Mouse (Mus musculus): ENCODE data around the gene Prss46.

The Prss46 gene

DNA sequence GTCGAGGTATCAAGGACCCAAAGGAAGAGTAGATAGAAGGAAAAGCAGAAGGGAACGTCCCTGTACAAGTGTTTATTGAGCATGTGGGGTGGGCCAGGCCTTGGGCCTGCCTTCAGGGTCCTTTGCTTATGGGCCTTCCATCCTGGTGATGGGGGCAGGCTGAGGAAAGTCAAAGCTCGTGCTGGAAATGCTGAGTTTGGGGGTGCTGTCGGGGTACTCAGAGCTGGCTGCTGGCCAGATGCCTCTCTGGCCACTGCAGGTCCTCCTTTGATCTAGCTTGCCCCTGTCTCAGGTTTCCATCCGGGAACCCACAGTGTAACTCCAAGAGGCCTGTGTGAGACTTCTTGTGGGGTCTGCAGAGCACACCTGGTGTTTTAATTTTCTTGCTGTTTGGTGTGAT is 14.2 kb downstream of the Prss46 start:
- no peak for ATAC-seq (ENCODE audit: insufficient number of reproducible peaks, low FRiP score, low TSS enrichment)

DNA sequence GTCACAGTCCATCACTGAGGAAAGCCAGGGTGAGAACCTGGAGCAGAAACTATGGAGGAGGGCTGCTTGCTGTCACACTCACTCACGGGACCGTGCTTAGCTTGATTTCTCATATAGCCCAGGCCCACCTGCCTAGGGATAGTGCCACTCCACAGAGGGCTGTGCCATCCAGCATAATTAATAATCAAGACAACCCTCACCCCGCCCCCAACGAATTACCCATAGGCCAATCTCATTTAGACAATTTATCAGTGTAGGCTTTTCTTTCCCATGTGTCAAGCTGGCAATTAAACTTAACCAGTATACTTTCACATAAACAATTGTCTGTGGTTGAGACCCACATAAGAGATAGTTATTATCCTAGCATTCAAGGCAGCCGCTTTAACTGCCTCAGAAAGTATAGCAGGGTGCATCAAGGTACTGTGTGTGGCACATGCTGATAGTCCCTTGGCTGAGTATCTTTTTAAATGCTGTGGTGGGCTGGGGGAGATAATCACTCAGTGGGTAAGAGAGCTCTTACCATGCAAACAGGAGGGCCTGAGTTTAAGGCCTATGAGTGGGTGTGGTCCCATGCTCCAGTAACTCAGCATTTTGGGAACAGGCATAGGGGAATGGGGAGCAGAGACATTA is 14.8 kb downstream of the Prss46 start:
- ATAC-seq (ENCODE audit: insufficient number of reproducible peaks, low FRiP score, low TSS enrichment), result no peak

DNA sequence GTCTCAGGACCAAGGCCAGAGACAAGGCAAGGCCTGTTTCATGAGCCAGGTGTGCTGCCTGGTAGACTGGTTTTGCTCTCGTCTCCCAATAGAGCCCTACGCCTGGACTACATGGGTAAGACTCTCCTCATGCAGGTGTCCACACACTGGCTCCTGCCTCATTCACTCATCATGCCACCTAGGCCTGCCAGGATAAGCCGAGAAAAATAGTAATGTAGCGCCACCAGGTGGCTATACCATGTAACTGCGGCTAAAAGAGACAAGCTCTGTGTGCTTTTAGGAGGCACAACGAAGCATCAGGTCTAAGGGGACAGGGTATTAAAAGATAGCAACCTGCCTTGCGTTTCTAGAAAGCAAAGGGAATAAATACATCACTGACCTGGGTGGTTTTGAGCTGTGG is 26.7 kb downstream of the Prss46 start:
- ATAC-seq (ENCODE audit: insufficient number of reproducible peaks, low FRiP score, low TSS enrichment), result 0 out of 2 replicates have a peak, but pooled peaks have one; percentile 29

DNA sequence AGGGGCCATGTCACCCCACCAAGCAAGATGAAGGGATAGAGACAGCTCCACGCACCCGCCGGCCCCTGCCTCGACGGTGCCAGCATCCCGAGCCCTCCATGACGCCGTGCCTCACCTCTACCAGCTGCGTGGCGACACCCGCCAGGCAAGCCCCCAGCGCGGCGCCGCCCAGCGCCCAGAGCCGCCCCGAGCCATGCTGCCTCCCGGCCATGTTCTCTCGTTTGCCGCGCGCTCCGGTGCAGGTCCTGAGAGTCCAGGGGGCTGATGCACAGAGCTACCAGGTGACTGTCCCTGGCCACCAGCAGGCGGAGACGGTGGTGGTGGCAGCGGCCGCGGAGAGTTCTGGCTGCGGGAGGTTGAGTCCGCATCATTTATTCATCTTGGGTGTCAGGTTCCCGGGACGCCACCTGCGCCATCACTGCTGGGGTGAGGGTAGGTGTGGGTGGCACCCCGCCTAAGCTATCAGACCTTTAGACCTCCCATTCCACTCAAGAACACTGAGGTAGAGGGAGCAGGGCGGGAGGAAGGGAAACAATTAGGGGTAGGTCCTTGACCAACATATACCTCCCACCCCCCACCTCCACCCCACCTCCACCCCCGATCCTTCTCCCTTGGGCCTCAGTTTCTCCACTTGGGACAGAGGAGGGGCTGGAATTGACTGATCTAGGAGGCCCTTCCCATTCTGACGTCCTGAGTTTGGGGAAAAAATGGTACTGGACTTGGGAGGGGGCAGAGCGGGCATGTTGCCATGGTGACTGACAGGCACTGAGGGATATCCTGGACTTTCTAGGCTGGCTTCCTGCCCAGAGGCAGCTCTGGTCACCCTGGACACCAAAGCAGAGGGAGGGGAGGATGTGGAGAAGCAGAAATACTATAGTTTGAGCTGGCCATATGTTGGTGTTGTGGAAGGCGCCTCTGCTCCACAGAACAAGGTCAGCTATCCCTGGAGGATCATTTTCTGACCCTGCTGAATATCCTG is 29.7 kb downstream of the Prss46 start:
- ATAC-seq (ENCODE audit: insufficient number of reproducible peaks, low FRiP score, low TSS enrichment), result no peak

DNA sequence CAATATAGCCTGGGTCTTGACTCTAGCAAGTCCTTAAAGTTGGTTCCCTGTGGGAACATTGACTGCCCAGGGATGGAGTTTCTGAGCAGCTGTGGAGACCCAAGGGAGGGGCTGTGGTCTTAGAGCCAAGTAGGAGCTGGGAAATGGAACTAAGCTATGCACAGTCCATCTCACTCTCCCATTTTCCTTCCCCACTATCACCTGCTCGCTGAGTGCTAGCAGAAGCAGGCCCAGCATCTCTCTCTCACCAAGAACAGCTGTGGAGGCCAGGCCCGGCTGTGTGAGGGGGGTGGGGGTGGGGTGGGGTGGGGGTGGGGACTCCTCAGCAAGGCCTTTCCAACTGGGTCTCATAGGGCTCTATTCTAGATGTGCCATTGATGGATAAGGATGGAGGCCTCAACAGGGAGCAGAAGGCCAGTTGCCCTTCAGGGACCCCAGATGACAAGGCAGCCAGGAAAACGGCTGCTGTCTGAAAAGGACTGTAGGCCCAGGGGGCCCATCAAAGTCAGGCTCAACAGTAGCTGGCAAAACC is 30.4 kb downstream of the Prss46 start:
- no peak for ATAC-seq (ENCODE audit: insufficient number of reproducible peaks, low FRiP score, low TSS enrichment)

DNA sequence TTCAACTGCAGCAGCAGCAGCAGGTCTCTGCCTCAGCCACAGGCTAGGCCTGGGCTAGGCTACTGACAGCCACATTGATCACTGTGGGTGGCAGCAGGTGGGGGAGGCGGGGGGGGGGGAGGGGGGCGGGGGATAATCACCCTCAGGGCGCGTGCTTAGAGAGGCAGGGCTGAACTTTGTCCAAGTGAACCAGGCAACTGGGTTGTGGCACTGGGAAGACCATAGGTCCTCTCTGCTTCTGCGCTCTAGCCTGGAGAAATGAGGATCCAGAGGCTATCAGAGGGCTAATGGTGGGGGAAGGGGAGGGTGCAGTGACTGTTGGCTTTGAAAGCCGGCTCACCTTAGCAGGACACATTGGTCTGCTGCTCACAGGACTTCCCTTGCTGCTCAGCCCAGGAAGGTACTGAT is 31.0 kb downstream of the Prss46 start:
- no peak for ATAC-seq (ENCODE audit: insufficient number of reproducible peaks, low FRiP score, low TSS enrichment)

DNA sequence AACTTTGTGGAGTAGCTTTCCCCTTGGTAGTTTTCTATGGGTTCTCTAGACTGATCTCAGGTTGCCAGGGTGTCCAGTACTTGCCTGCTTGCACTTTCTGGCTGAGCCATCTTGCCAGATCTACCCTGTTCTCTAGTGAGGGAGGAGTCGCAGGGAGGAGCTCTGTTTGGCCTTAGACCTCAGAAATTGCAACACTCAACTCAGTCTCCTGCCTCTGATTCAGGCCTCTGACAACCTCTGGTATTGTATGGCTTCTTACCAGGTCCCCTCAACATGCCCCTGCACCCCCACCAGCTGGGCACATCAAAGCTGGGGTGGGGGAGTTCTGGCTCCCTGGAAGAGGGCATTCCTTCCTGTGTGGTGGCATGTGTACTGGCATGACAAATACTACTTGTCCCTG is 33.0 kb downstream of the Prss46 start:
- ATAC-seq (ENCODE audit: insufficient number of reproducible peaks, low FRiP score, low TSS enrichment), result no peak

DNA sequence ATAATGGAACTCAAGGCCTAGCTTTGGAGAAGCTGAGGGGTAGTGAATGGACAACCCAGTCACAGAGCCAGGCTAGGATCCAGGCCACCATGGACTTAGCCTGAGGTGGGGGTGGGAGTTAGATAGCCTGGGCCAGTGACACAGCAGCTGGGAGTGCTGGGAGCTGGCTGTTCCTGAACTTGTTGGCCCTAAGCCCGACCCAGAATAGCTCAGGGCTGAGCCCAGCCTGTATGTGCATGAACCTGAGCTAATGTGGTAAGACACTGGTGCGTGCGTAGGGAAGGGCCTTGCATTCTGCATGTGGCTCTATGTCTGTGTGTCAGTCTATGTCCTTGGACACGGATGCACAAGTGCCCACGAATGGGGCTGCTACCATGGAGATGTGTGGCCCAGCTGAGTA is 33.6 kb downstream of the Prss46 start:
- no peak for ATAC-seq (ENCODE audit: insufficient number of reproducible peaks, low FRiP score, low TSS enrichment)

DNA sequence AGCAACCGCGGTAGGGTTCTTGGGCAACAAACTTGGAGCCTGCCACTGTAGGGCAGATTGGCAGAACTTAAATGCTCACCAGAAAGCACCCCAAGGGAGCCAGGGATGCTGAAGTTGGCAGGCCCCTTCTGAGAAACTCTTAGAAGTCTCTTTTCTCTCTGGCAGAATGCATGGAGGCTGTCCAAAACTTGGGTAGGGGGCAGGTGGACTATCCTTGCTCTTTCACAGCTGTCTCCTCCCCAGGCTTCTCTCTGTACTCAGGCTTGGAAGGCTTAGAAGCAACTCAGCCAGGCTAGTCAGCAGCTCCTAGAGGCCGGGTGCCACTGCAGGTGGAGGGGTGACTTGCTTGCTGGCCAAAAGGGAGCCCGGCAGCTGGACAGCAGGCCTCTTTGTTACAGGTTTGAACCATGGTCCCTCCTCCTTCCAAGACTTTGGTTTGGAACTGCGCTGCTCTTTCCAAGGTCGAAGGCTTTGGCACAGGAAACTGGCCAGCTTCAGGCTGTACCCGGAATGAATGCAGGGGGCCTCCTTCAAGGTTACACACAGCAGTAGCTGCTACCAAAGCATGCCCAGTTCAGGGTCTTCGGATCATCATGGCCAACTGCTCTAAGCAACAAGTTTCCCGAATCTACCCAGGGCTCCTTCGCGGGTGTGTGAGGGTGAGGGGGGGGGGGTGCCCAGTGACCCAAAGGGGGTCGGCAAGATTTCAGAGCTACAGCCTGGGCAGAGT is 35.0 kb downstream of the Prss46 start, which contains the start of gene Als2cl:
Gene Als2cl (plus strand): TSS at position 680 of the 730 bp plus-strand sequence.
- no peak for ATAC-seq (ENCODE audit: insufficient number of reproducible peaks, low FRiP score, low TSS enrichment)

DNA sequence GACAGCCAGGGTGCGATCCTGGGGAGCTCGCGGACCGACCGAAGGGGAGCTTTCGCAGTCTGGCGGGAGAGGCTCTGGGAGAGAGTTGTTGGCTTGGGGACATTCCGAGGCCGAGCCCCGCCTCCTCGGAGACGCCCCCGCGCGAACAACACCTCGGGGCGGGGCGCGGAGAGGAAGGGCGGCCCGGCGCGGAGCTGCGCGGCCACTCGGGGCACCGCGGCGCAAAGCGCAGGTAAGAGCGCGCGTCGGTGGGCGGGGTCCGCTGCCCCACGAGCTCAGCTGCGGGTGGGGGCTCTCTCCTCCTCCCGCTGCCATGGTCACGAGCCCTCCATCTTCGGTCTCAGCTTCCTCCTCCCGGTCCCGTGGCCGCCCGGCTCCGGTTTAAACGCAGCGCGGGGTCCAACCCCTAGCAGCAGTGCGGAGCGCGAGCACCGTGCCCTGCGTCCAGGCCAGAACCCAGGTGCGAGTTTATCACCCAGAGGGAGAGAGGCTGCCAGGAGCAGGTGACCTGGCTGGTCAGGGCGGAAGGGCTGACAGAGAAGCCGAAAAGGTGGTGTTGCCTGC is 35.8 kb downstream of the Prss46 start, which contains the start of gene Tmie:
Gene Tmie (minus strand): TSS at position 116 of the 564 bp plus-strand sequence.
- no peak for ATAC-seq (ENCODE audit: insufficient number of reproducible peaks, low FRiP score, low TSS enrichment)

DNA sequence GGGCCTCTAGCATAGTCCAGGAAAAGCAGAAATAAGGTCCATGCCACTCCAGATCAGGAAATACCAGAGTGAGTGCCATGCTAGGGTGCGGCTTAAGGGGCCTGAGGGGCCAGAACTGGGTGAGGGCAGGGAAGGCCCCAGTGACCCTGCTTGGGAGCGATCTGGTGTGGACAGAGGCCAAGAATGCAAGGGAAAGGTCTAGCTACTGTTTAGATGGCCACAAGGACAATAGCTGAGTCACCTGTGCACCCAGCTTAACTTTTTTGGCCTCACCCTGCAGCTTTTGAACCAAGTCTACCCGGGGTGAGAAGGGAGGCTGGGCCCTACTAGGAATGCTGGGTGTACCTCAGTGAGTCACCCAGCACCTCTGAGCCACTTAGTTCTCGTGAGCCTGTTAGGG is 36.5 kb downstream of the Prss46 start:
- no peak for ATAC-seq (ENCODE audit: insufficient number of reproducible peaks, low FRiP score, low TSS enrichment)

DNA sequence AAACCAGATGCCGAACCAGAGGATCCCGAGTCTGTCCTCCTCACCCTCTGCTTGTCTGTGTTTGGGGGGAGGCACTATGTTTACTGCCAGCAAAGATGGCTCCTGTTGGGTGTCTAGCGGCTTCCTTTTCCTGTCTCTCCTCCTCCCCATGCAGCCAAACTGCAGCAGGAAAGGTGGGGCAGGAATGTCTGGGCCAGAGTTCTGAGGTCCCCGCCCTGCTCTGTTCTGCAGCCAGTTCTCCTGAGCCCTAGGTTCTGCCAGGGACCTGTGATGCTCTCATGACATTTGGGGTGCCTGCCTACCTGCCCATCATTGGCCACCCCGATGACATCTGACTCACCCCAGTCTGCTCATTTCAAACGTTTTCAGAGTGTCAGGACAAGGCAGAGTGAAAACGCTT is 37.6 kb downstream of the Prss46 start:
- no peak for ATAC-seq (ENCODE audit: insufficient number of reproducible peaks, low FRiP score, low TSS enrichment)

DNA sequence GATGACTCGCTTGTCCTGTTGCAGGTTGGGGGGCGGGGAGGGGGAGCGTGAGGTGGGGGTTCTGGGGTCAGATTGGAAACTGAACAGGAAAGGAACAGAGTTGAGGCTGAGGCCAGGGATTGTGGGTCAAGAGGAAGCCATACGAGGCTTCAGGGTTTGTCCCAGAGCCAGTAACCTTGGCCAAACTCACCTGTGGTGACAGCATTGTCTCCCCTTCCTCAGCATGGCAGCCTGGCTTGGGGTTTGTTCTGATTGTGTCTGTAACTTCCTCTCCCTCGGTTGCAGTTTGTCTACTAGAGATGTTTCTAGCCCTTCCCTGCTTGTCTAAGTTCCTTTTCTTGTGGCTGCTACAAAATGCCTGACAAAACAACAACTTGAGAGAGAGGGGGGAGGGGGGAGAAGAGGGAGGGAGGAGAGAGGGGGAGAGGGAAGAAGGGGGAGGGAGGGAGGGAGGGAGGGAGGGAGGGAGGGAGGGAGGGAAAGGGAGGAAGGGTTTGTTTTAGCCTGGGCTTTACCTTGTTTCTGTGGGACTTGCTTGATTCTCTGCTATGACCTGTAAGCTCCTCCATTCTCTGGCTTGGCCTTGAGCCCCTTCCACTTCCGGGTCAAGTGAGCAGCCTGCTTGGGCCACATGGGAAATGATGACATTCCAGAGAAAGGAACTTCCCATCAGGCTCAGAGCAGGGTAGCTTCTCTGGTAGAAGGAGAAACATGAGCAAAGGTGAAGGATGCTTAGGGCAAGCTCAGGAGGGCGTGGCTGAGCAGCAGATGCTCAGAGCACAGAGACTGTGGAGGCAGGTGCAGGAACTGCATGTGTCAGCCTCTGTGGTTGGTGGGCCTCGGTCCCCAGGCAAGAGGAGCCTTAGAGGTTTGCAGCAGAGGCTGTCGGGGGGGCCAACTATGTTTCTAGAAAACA is 43.3 kb downstream of the Prss46 start:
- no peak for ATAC-seq (ENCODE audit: insufficient number of reproducible peaks, low FRiP score, low TSS enrichment)

DNA sequence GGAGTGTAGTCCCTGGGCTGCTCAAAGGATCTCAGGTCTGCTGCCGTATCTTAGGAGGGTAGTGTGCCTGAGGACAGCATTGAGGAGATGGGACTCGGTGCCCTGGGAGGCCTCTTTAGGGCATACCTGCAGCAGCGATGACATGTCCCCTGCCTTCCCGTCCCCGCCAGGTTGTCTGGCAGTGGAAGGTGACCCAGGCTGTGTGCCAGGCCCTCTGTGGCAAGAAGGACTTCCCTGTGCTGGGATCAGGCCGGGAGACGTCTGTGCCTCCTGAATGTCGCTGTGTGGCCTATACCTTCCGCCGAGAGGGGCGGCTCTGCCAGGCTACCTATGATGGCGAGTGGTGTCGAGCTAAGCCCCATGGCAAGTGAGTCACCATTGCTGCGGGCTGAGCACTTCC is 44.6 kb downstream of the Prss46 start:
- ATAC-seq (ENCODE audit: insufficient number of reproducible peaks, low FRiP score, low TSS enrichment), result no peak

DNA sequence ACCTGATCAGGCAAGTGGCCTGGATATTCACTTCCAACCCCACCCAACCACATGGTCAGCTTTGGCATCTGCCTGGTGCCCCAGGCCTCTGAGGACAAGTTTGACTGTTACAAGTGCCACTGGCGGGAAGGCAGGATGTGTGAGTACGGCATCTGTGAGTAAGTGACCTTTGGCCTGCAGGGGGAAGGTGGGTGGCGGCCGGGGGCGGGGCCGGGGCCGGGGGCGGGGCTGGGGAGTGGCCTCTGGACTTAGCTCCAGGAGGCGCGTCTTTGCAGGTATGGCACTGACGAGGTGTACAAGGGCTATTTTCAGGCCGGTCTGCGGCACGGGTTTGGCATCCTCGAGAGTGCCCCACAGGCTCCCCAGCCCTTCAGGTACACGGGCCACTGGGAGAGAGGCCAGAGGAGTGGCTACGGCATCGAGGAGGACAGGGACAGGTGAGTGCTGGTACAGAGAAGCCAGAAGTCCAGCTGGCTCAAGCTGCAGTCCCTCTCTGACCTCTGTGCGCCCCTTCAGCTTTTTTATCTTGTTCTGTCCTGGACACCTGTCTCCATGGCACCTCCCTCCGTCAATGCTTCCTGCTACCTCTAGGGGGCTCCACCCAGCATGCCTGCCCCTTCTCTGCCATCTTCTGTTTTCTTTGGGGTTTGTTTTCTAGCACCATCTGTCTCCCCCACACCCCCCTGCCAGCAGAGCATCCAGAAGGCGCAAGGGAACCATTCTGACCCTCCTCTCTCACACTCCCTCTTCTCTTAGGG is 45.9 kb downstream of the Prss46 start:
- no peak for ATAC-seq (ENCODE audit: insufficient number of reproducible peaks, low FRiP score, low TSS enrichment)

DNA sequence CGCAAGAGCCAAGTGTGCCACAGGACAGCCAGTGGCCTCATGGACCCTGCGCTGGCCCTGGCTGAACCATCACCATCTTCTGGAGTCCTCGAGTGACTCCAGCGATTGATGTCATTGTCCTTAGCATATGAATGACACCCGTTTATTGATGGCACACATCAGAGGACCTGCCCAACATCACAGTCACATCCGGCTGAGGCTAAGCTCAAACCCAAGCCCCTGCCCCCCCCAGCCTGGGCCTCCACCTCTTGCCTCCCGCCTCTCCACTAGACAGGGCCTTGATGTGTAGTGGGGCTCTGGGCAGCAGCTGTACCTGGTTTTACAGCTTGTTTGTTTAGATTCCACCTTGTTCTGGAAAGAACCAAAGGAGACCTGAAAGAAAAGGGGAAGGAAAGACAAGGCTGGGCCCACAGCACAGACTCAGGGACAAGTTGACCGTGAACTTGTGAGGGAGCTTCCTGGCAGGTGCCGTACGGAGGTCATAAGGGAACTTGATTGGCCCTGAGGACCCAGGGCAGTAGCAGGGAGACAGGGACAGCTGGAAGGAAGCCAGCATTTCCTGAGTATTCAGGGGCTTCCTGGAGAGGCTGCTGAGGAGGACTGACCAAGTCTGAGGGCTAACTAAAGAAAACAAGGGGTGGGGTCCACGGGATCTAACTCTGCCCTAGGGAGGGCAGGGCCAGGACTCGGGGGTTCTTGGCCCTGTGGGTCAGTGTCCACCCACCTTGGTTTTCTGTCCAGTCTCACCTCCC is 46.9 kb downstream of the Prss46 start:
- no peak for ATAC-seq (ENCODE audit: insufficient number of reproducible peaks, low FRiP score, low TSS enrichment)

DNA sequence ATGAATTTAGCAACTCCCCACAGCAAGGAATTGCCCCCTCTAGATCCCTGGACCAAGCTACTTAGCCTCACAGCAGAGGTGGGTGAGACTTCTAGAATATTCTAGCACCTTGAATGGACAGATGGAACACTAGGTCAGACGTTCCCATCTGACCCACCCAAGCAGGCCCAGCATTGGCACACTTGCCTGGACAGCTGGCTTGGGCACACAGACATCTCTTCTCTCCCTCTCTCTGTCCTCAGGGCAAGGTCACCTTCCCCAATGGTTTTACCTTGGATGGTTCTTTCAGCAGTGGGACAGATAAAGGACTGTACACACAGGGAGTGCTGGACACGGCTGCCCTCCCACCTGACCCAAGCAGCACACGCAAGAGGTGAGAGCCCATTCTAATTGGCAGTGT is 48.2 kb downstream of the Prss46 start:
- no peak for ATAC-seq (ENCODE audit: insufficient number of reproducible peaks, low FRiP score, low TSS enrichment)

DNA sequence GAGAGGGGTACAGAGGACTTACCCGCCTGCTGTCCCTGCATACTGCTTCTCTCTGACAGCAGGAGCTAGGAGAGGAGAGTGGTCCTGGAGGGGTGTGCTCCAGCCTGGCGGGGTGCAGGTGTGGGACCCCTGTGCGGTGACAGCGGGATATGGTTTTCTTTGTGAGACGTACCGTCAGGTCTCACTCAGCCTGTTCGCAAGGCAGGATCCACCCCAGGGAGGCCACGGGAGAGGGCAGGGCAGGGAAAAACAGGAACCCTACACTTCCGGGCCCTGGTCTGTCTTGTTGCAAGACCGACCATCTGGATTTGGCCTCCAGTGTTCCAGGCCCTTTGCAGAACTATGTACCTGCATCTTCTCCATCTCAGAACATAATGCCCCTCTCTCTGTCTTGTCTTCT is 49.1 kb downstream of the Prss46 start:
- ATAC-seq (ENCODE audit: insufficient number of reproducible peaks, low FRiP score, low TSS enrichment), result no peak
